Mouse (Mus musculus): ENCODE results near the gene Tcp10b. TPM values are rescaled to one million over a fixed set of nuclear protein-coding genes. Genes with fewer than 3 reads are reported as not detected.
"Not testable (repeated sequence)": the region's sequence is repeated elsewhere in the genome, so short reads cannot be mapped to it uniquely, and the experiment has no call there.

Tcp10b gene
- polyA plus RNA-seq, 1 experiment, result 0.13 TPM

DNA sequence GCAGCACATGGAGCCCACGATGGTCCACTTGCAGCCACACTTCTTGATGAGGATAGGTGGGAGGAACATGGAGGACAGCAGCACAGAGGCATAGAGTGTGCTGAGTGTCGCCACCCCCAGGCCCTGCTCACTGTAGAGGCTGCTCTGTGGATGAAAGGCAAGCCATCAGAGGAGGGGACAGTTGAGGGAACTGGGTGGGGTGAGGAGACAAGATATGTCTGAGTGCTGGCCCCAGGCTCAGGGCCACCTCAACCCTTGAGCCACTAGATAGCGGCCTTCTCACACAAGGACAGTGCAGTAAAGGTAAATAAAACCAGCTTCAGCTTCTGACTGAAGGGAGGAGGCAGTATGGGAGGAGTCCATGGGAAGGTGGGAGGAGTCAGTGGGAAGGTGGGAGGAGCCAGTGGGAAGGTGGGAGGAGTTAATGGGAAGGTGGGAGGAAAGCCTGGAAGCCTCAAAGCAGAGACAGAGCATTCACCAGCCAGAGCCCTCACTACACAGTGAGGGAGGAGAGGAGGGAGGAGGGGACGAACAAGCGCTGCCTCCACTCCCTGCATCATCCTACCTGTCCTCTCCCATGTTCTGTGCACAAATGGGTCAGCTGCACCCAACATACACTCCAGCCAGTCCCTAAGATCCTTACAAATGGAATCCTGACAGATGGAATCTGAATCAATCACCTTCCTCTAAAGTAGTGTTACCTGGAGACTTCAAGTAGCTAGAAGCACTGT is 62.6 kb downstream of the Tcp10b start:
- not testable (repeated sequence) for H3K4me3 ChIP-seq (replicated peaks; ENCODE audit: extremely low read depth, low read depth, low read length); H3K4me1 ChIP-seq (ENCODE audit: control insufficient read depth, insufficient read depth, low read length); DNase-seq
- WGBS, result 93% methylated on average over 2 of the region's 5 CpGs

DNA sequence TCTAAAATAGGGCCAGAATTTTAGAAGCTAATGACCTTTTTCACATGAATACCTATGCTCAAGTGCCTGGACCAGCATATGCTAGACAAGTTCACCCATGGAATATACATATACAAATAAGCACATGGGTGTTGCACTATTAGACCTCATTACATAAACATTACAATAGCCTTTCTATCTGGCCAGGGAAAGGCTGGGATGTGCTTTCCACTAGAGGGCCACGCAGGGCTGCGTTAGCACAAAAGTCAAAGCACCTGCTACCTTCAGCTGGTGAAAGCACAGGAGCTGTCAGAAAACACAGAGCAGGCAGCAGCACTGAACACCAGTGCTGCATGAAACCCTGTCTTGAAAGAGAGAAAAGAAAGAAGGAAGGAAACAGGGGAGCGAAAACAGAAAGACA is 63.3 kb downstream of the Tcp10b start:
- WGBS, result 36% methylated on average over 2 of the region's 3 CpGs
- H3K4me1 ChIP-seq (ENCODE audit: control insufficient read depth, insufficient read depth, low read length); DNase-seq; H3K4me3 ChIP-seq (replicated peaks; ENCODE audit: extremely low read depth, low read depth, low read length): not testable (repeated sequence)

DNA sequence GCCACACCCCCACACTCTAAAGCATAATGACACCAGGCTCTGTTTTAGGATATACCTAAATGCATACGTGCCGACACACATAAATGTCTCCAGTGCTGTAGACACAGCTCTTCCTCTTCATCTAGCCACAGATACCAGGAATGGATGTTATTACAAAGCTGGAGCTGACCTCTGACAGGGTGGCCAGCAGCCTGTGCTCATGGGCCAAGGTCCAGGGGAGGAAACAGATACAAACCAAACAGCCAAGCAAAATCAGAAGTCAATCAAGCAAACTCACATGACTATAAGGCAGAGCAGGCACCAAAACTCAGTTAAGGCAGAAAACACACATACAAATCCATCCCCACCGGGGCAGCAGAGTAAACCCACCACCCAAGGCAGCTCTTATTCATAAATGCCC is 68.4 kb downstream of the Tcp10b start:
- not testable (repeated sequence) for H3K4me3 ChIP-seq (replicated peaks; ENCODE audit: extremely low read depth, low read depth, low read length); DNase-seq; H3K4me1 ChIP-seq (ENCODE audit: control insufficient read depth, insufficient read depth, low read length)
- no CpG with 5 or more reads among the region's 3 CpGs for WGBS

DNA sequence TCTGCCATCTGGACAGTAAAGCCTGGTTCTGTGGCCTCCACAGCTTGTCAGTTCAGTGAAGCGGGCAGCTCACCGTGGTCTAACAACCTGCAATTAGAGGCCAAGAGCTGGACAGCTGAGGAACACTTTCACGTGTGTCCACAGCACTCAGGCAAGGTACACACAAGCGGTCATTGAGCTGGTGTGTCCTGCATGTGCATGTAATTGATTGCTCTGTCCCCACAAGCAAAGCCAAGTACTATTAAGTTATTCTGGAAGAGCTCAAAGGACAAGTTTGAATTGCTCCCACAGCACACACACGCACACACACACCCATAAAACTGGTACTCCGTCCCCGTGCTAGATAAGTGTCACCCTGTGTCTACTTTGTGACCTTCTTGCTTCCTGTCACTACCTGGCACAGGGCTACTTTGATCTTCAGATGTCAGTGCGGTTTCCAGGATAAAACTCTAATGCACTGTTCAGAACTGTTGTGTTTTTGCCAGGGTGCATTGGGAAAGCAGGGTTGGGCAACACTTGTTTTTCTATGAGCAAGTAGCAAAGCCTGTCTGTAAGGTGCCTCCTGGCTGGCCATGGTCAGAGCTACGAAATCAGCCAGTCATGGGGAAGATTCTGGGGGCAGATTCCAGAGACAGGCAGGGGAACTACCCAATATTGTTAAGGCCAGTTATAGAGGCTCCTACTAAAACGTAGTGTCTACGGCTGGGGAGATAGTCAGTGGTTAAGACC is 69.0 kb downstream of the Tcp10b start:
- WGBS, result 73% methylated on average over 10 of the region's 11 CpGs
- H3K4me1 ChIP-seq (ENCODE audit: control insufficient read depth, insufficient read depth, low read length); DNase-seq; H3K4me3 ChIP-seq (replicated peaks; ENCODE audit: extremely low read depth, low read depth, low read length): not testable (repeated sequence)

DNA sequence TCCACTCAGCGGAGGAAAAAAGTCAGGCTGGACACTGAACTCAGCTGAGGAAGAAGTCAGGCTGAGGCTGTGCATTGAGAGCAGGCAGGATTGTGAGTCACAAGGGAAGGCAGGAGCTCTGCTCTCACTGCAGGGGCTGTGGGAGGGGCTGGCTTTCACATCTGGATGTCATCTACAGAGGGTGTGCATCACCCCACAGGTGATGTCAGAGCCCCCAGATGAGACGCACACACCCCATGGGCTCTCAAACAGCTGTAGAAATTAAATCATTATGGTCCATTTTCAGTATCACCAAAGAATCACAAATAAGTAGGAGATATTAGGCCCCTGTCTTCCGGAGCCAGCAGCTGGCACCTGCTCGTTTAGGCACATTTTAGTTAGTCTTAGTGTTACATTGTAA is 70.8 kb downstream of the Tcp10b start, which contains the start of gene Unc93a:
Gene Unc93a (minus strand): TSS at position 101 of the 400 bp plus-strand sequence.
- not testable (repeated sequence) for H3K4me3 ChIP-seq (replicated peaks; ENCODE audit: extremely low read depth, low read depth, low read length); H3K4me1 ChIP-seq (ENCODE audit: control insufficient read depth, insufficient read depth, low read length); DNase-seq
- WGBS, result 79% methylated on average over 3 of the region's 4 CpGs

Other genes with a start within 250 kb of the Tcp10b start
- gene Mas1, start 193.0 kb upstream of the Tcp10b start, polyA plus RNA-seq (2012; rRNA removed), result 0.12 TPM in 1 of 2 replicates, not detected in the other
- 0.09 and 0.31 TPM in 2 replicates for gene Mrgprh, start 185.1 kb upstream of the Tcp10b start, polyA plus RNA-seq (2012; rRNA removed)
- 1.3 and 1.9 TPM in 2 replicates for gene Pnldc1, start 150.9 kb upstream of the Tcp10b start, polyA plus RNA-seq (2012; rRNA removed)
- 39.7 and 47.7 TPM in 2 replicates for gene Tcp1, start 145.4 kb upstream of the Tcp10b start, polyA plus RNA-seq (2012; rRNA removed)
- gene Mrpl18, start 144.8 kb upstream of the Tcp10b start, polyA plus RNA-seq (2012; rRNA removed), result 18.8 and 19.3 TPM in 2 replicates
- 0.24 and 0.51 TPM in 2 replicates for gene Acat3, start 120.5 kb upstream of the Tcp10b start, polyA plus RNA-seq (2012; rRNA removed)
- 13.0 and 19.4 TPM in 2 replicates for gene Acat2, start 100.4 kb upstream of the Tcp10b start, polyA plus RNA-seq (2012; rRNA removed)
- 16.1 and 19.4 TPM in 2 replicates for gene Wtap, start 66.9 kb upstream of the Tcp10b start, polyA plus RNA-seq (2012; rRNA removed)
- 285 and 325 TPM in 2 replicates for gene Sod2, start 54.3 kb upstream of the Tcp10b start, polyA plus RNA-seq (2012; rRNA removed)
- gene Gpr31b, start 8.8 kb upstream of the Tcp10b start, polyA plus RNA-seq (2012; rRNA removed), result not detected in 2 replicates
- gene Unc93a, start 70.7 kb downstream of the Tcp10b start, polyA plus RNA-seq (2012; rRNA removed), result 0.22 TPM in 1 of 2 replicates, not detected in the other
- not detected in 2 replicates for gene Smok2a, start 160.1 kb downstream of the Tcp10b start, polyA plus RNA-seq (2012; rRNA removed)
- not detected in 2 replicates for gene Smok2b, start 169.2 kb downstream of the Tcp10b start, polyA plus RNA-seq (2012; rRNA removed)

Measured in lung, adult 2 months (tissue).